Mouse (Mus musculus) thymus, adult 2 months (tissue): ENCODE data around the gene Cntn5. TPM values are rescaled to one million over a fixed set of nuclear protein-coding genes. Genes with fewer than 3 reads are reported as not detected.

ENCODE experiments used
- DNase-seq: peaks from one replicate; pipeline ENCODE4 v3.0.0; 2021
- H3K27ac ChIP-seq: fragments of 200-500 bp; 2 replicates; pipeline ENCODE4 v1.5.1; 2012; ENCODE audit warnings: low read length, control low read depth; ENCODE audit not compliant: control insufficient read depth, insufficient read depth
- H3K27me3 ChIP-seq: fragments of 200-500 bp; 2 replicates; pipeline ENCODE4 v1.6.1; 2012; ENCODE audit warnings: mild to moderate bottlenecking, low read length, moderate library complexity, mixed read lengths; ENCODE audit not compliant: control insufficient read depth, insufficient read depth
- H3K36me3 ChIP-seq: fragments of 200-500 bp; 2 replicates; pipeline ENCODE4 v1.6.1; 2012; ENCODE audit warnings: mild to moderate bottlenecking, low read length, moderate library complexity; ENCODE audit not compliant: control insufficient read depth, insufficient read depth
- H3K4me1 ChIP-seq: fragments of 200-500 bp; replicated peaks from 2 replicates; pipeline ENCODE4 v1.6.1; 2012; ENCODE audit warnings: low read length; ENCODE audit not compliant: control insufficient read depth, insufficient read depth
- H3K4me3 ChIP-seq: fragments of 200-500 bp; 2 replicates; pipeline ENCODE4 v1.5.1; 2012; ENCODE audit warnings: mild to moderate bottlenecking, low read length, control low read depth, moderate library complexity; ENCODE audit not compliant: control insufficient read depth, insufficient read depth
- CTCF ChIP-seq: fragments of 200-500 bp; IDR thresholded peaks from 2 replicates; pipeline ENCODE4 v1.5.1; 2012; ENCODE audit warnings: mild to moderate bottlenecking, control low read depth, low read length, moderate library complexity, borderline replicate concordance; ENCODE audit not compliant: control insufficient read depth, poor library complexity, insufficient read depth; ENCODE audit errors: extremely low read depth
- POLR2A ChIP-seq: fragments of 200-500 bp; IDR thresholded peaks from 2 replicates; pipeline ENCODE4 v1.6.1; 2012; ENCODE audit warnings: mild to moderate bottlenecking, low read length, control low read depth, moderate library complexity; ENCODE audit not compliant: control insufficient read depth, poor library complexity, insufficient read depth; ENCODE audit errors: extremely low read depth
- WGBS: fragments of 180-500 bp; shearing (Covaris S2); methylation state at CpG from one replicate; pipeline ENCODE4 v1.1.7; 2018; 5-methylcytosine and 5-hydroxymethylcytosine counted together
- polyA plus RNA-seq: library from polyadenylated mRNA; depleted of rRNA; stranded (reverse); fragments of >200 nt; gene quantifications from 2 replicates; pipeline ENCODE4 v1.2.3, GENCODE M21; 2012

Cntn5 gene
- polyA plus RNA-seq, 1 experiment = not detected

DNA sequence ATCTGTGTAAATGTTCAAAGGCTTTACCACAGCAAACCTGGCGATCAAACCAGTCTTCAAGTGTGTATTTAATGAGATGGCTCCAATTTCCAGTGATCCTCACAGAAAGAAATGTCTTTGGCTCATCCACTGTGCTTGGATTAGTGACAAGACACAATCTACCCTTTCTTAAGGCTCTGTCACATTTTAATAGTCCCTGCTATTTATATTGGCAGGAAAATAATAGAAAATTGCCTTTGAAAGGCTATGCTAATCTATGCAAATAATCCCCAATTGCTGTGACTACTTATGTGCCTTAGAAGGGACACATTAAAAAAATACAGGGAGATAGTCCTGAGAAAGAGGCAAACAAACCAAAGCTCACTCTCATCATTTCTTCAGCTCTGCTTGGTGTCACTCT is 672.5 kb downstream of the Cntn5 start:
- no peak for TF ChIP-seq POLR2A
- no peak for TF ChIP-seq CTCF
- 58% methylated on average over 1 of the region's 1 CpGs for WGBS
- H3K36me3 ChIP-seq = no peaks in the 10 kb centered on the region
- no peak overlapping the region for H3K4me3 ChIP-seq
- no peaks in the 10 kb centered on the region for H3K27me3 ChIP-seq
- DNase-seq = no peak
- no peaks in the 10 kb centered on the region for H3K4me1 ChIP-seq
- no peak overlapping the region for H3K27ac ChIP-seq

DNA sequence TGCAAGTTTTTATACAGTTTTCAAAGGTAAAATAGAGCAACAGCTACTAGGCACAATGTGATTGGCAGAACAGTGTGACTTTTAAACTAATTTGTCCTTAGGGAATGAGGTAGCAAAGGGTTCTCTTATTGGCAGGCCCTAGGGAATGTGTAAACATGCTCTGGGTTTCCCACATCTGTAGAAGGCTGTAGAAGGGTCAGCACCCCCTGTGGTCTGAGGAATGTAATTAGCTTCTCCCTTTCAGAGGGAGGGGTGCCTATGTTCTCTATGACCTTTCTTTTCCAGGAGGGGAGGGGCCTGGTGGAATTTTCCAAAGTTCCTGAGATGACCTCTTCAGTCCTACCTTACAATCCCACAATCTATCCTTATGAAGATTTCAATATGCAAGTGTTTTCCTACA is 673.6 kb downstream of the Cntn5 start:
- no peak for TF ChIP-seq CTCF
- no peak for TF ChIP-seq POLR2A
- no peaks in the 10 kb centered on the region for H3K4me1 ChIP-seq

GRCm38 (mm10) chr9:10229716-10230115 is 674.9 kb downstream of the Cntn5 start:
- WGBS = 81% methylated on average over 2 of the region's 2 CpGs
- H3K36me3 ChIP-seq = no peaks in the 10 kb centered on the region
- no peak overlapping the region for H3K4me3 ChIP-seq
- H3K27ac ChIP-seq = no peak overlapping the region
- H3K27me3 ChIP-seq = no peaks in the 10 kb centered on the region
- TF ChIP-seq CTCF (no peak), POLR2A (no peak)
- no peaks in the 10 kb centered on the region for H3K4me1 ChIP-seq
- no peak for DNase-seq

More for the DNA sequence above, 673.6 kb downstream of the Cntn5 start:
- H3K4me3 ChIP-seq = no peak overlapping the region
- no peak for DNase-seq
- H3K27ac ChIP-seq = no peak overlapping the region
- H3K27me3 ChIP-seq = no peaks in the 10 kb centered on the region
- no peaks in the 10 kb centered on the region for H3K36me3 ChIP-seq

DNA sequence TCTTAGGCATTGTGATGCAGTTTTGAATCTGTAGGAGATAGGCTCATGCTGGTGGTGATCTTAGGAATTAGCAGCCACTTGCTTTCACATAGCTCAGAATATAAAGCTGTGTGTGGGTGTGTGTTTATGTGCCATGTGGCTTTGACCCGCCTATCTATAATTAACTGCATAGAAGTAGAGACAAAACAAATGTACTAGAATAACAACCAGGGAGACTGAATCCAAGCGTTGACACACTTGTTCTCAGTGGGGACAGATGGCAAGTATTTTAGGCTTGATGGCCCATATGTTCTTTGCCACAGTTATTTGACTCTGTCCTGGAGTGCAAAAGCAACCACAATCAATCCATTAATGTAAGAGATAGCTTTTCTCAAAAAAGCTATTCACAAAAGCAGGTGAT is 678.6 kb downstream of the Cntn5 start:
- 90% methylated on average over 2 of the region's 2 CpGs for WGBS
- DNase-seq = no peak
- H3K4me3 ChIP-seq = no peak overlapping the region

DNA sequence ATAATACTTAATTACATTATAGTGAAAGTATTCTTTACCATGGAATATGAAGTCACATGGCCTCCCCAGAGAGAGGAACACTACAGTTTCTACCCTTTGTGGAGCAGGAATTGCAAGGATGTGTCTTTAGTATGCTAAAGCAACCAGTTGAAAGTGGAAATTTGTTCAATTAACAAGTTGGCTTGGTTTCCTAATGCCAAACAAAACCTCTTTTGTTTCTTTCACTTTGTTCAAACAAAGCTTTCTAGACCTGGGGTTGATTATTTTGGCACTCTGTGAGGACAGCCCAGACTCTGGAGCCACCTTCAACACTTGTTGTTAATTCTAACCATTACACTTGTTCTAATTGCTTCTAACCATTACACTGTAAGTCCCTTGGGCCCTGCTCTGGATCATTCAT is 718.5 kb downstream of the Cntn5 start:
- H3K36me3 ChIP-seq = no peaks in the 10 kb centered on the region
- no peak overlapping the region for H3K4me3 ChIP-seq
- TF ChIP-seq CTCF (no peak), POLR2A (no peak)
- no peaks in the 10 kb centered on the region for H3K27me3 ChIP-seq
- no peak for DNase-seq
- H3K27ac ChIP-seq = no peak overlapping the region
- no peaks in the 10 kb centered on the region for H3K4me1 ChIP-seq

More for the DNA sequence above, 678.6 kb downstream of the Cntn5 start:
- no peaks in the 10 kb centered on the region for H3K36me3 ChIP-seq
- no peak overlapping the region for H3K27ac ChIP-seq
- H3K4me1 ChIP-seq = no peaks in the 10 kb centered on the region
- TF ChIP-seq CTCF (no peak), POLR2A (no peak)
- no peaks in the 10 kb centered on the region for H3K27me3 ChIP-seq

- H3K27ac ChIP-seq = no peak overlapping the region
- H3K4me3 ChIP-seq = no peak overlapping the region
- no peak for TF ChIP-seq CTCF
These were observed 734.0 kb downstream of the Cntn5 start for GRCm38 (mm10) chr9:10170526-10170925.

GRCm38 (mm10) chr9:10121350-10122057 is 783.1 kb downstream of the Cntn5 start:
- 88% methylated on average over 1 of the region's 1 CpGs for whole genome bisulfite sequencing

More at GRCm38 (mm10) chr9:10170526-10170925, 734.0 kb downstream of the Cntn5 start:
- no peaks in the 10 kb centered on the region for H3K27me3 ChIP-seq
- no peaks in the 10 kb centered on the region for H3K4me1 ChIP-seq
- DNase-seq = no peak
- H3K36me3 ChIP-seq = no peaks in the 10 kb centered on the region
- WGBS = 96% methylated on average over 3 of the region's 3 CpGs

More at GRCm38 (mm10) chr9:10121350-10122057, 783.1 kb downstream of the Cntn5 start:
- no peak for TF ChIP-seq POLR2A
- no peak for TF ChIP-seq CTCF
- DNase-seq = no peak
- H3K27me3 ChIP-seq = no peaks in the 10 kb centered on the region
- H3K4me3 ChIP-seq = no peak overlapping the region
- H3K4me1 ChIP-seq = no peaks in the 10 kb centered on the region
- no peak overlapping the region for H3K27ac ChIP-seq
- H3K36me3 ChIP-seq = no peaks in the 10 kb centered on the region
